Mouse (Mus musculus) lung, postnatal 0 days (tissue): ENCODE measurements around the gene Dlgap5. TPM values are rescaled to one million over a fixed set of nuclear protein-coding genes. Genes with fewer than 3 reads are reported as not detected.

ENCODE experiments used
- ATAC-seq: fragments of 200-750 bp; cut with Nextera tagmentation; 2 replicates; pipeline ENCODE4 v1.8.0; 2017; ENCODE audit warnings: moderate library complexity
- DNase-seq: peaks from one replicate; pipeline ENCODE4 v3.0.0-alpha.2; 2016; ENCODE audit warnings: low spot score
- H3K27ac ChIP-seq: fragments of 300-500 bp; sonication (generic); 2 replicates; pipeline ENCODE4 v1.5.1; 2014; ENCODE audit warnings: antibody characterized with exemption, mild to moderate bottlenecking, low read length, mixed read lengths
- H3K27me3 ChIP-seq: fragments of 300-500 bp; sonication (generic); replicated peaks from 2 replicates; pipeline ENCODE4 v1.6.1; 2014; ENCODE audit warnings: low read length, mixed read lengths; ENCODE audit not compliant: insufficient read depth
- H3K36me3 ChIP-seq: fragments of 300-500 bp; sonication (generic); 2 replicates; pipeline ENCODE4 v1.6.1; 2014; ENCODE audit warnings: low read length, mixed read lengths; ENCODE audit not compliant: insufficient read depth
- H3K4me1 ChIP-seq: fragments of 300-500 bp; sonication (generic); 2 replicates; pipeline ENCODE4 v1.6.1; 2014; ENCODE audit warnings: antibody characterized with exemption, low read depth, low read length, mixed read lengths; ENCODE audit not compliant: insufficient read depth
- H3K4me2 ChIP-seq: fragments of 300-500 bp; sonication (generic); replicated peaks from 2 replicates; pipeline ENCODE4 v1.6.1; 2014; ENCODE audit warnings: low read depth, mild to moderate bottlenecking, low read length, moderate library complexity, mixed read lengths
- H3K4me3 ChIP-seq: fragments of 300-500 bp; sonication (generic); 2 replicates; pipeline ENCODE4 v1.5.1; 2014; ENCODE audit warnings: low read depth, low read length
- H3K9ac ChIP-seq: fragments of 300-500 bp; sonication (generic); replicated peaks from 2 replicates; pipeline ENCODE4 v1.6.1; 2014; ENCODE audit warnings: low read depth, mild to moderate bottlenecking
- H3K9me3 ChIP-seq: fragments of 300-500 bp; sonication (generic); 2 replicates; pipeline ENCODE4 v1.6.1; 2016; ENCODE audit warnings: low read length, mixed read lengths
- CTCF ChIP-seq: IDR thresholded peaks from 2 replicates; pipeline ENCODE4 v1.5.1; 2016; ENCODE audit warnings: antibody characterized with exemption, mild to moderate bottlenecking
- EP300 ChIP-seq: IDR thresholded peaks from 2 replicates; pipeline ENCODE4 v1.6.1; 2016; ENCODE audit warnings: antibody characterized with exemption, mild to moderate bottlenecking, control low read depth
- WGBS: fragments of 180-500 bp; shearing (Covaris S2); extraction: QIAGEN DNeasy Blood & Tissue Kit; methylation state at CpG from one replicate; pipeline ENCODE4 v1.1.7; 2014; 5-methylcytosine and 5-hydroxymethylcytosine counted together
- polyA plus RNA-seq: library from polyadenylated mRNA; unstranded; fragments of >200 nt; fragmentation: Nextera tagmentation; extraction: Ambion mirVana; gene quantifications from 2 replicates; pipeline ENCODE4 v1.2.1, GENCODE M21; 2015

Gene Dlgap5
- polyA plus RNA-seq, 1 experiment from 2014 or later, result 2.0 TPM

DNA sequence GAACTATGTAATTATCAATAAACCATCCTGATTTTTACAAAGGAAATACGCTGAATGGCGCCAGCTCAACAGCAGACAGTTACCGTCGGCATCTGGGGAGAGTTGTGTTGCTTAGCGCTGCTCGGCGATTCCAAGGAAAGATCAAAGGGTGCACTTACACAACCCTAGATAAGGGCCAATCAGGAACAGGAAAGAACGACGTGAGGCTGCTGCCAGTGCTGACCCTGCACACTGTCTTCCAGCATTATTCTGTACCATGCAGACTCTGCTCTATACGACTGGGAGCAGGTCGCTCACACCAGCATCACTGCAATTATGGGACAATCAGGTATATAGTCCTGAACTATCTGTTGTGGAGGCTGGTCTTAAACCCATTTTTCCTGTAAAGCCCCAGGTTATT, 32.1 kb downstream of the Dlgap5 start:
- no peak overlapping the region for H3K27ac ChIP-seq
- DNase-seq (no peak), ATAC-seq (no peak)
- no peaks in the 10 kb centered on the region for H3K27me3 ChIP-seq
- H3K9me3 ChIP-seq, result no peaks in the 10 kb centered on the region
- H3K9ac ChIP-seq, result no peak overlapping the region
- WGBS, result 58% methylated on average over 11 of the region's 11 CpGs
- TF ChIP-seq EP300, result no peak
- no peak for TF ChIP-seq CTCF
- no peak overlapping the region for H3K4me3 ChIP-seq
- no peak overlapping the region for H3K4me2 ChIP-seq
- H3K36me3 ChIP-seq, result peaks cover 4% of the 10 kb centered on the region; the same call in 1 of the 2 replicates
- H3K4me1 ChIP-seq, result no peaks in the 10 kb centered on the region

DNA sequence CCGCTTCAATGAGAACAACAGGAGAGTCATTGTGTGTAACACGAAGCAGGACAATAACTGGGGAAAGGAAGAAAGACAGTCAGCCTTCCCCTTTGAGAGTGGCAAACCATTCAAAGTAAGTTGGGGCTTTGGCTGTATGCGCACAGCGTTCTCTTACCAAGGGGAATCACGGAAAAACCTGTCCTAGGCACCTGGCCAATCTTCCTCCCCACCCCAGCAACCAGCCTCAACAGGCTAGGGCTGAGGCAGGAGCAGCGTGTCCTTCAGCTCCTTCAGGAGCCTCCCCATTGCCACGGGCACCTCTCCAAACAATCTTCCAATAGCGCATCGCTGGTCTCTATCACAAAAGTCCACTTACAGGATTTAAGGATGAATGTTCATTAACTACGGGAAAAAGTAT, 33.6 kb downstream of the Dlgap5 start:
- no peak for DNase-seq
- no peak overlapping the region for H3K9ac ChIP-seq
- no peaks in the 10 kb centered on the region for H3K27me3 ChIP-seq
- no peaks in the 10 kb centered on the region for H3K9me3 ChIP-seq
- no peaks in the 10 kb centered on the region for H3K4me1 ChIP-seq
- peaks cover 4% of the 10 kb centered on the region; the same call in 1 of the 2 replicates for H3K36me3 ChIP-seq
- H3K4me3 ChIP-seq, result no peak overlapping the region
- no peak for ATAC-seq
- H3K27ac ChIP-seq, result no peak overlapping the region
- 84% methylated on average over 10 of the region's 10 CpGs for WGBS
- H3K4me2 ChIP-seq, result no peak overlapping the region
- no peak for TF ChIP-seq EP300
- TF ChIP-seq CTCF, result no peak

DNA sequence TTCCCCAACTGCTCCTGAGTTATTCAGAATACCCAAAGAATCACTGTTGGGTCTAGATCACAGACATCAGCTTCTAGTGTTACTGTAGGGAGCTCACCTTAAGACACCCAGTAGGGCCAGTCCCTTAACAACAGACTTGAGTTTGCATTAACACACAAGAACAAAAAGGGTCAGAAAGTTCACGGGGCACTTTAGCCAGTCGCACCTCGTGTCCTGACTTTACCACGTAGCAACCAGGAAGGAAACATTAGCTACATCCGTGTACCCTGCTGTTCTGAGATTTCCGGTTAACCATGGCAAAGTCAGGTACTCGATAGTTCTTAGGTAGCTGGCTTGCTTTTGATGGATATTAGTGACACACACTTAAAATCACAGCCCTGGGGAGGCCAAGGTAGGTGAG, 34.3 kb downstream of the Dlgap5 start:
- Histone ChIP-seq H3K27me3 (no peaks in the 10 kb centered on the region), H3K9me3 (no peaks in the 10 kb centered on the region), H3K27ac (no peak overlapping the region), H3K36me3 (peaks cover 4% of the 10 kb centered on the region; the same call in 1 of the 2 replicates), H3K4me1 (no peaks in the 10 kb centered on the region), H3K4me3 (no peak overlapping the region), H3K4me2 (no peak overlapping the region), H3K9ac (no peak overlapping the region)
- WGBS, result 77% methylated on average over 7 of the region's 7 CpGs
- DNase-seq (no peak), ATAC-seq (no peak)
- TF ChIP-seq EP300 (no peak), CTCF (no peak)

DNA sequence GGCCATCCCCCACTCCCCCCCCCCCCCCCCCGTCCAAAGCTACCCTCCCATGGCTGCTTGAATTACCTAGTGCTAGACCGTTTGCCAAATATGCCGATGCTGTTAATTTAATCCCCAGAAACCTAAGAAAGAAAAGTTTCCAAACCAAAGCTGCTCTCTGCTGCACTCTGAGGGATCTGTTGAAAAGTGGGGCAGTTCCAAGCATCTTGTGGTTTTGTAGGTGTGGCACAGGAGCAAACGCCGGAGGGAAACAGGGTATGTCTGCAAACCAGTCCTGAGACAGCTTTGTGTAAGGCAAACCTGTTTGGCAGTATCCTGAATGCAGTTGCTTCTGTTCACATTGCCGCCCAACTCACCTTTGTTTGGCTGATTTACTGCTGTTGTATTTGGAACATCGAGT, 39.9 kb downstream of the Dlgap5 start:
- DNase-seq (peak; percentile 20), ATAC-seq (no peak)
- no peak overlapping the region for H3K27ac ChIP-seq
- no peak for TF ChIP-seq CTCF
- TF ChIP-seq EP300, result no peak
- H3K9ac ChIP-seq, result no peak overlapping the region
- peaks cover 9% of the 10 kb centered on the region; the same call in 1 of the 2 replicates for H3K27me3 ChIP-seq
- H3K4me2 ChIP-seq, result no peak overlapping the region
- no peaks in the 10 kb centered on the region; the same call in 1 of the 2 replicates for H3K4me1 ChIP-seq
- 70% methylated on average over 6 of the region's 7 CpGs for WGBS
- H3K4me3 ChIP-seq, result no peak overlapping the region
- no peaks in the 10 kb centered on the region for H3K36me3 ChIP-seq
- no peaks in the 10 kb centered on the region for H3K9me3 ChIP-seq

DNA sequence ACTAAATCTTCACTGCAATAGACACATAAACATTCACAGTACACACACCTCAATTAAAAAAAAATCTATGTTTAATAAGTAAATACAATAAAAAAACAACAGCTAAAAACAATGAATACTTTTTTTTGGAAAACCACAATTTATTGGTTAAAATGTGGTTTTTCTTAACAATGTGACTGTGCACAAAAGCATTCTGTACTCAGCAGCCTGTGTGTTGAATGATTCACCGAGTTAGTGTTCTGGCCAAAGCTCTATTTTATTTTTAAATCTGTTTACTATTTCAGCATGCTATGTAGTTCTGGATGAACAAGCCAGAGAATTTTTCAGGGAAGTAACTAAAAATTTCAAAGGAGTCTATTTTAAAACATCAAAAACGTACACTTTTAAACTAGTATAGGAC, 41.7 kb downstream of the Dlgap5 start:
- Histone ChIP-seq H3K4me3 (no peak overlapping the region), H3K27ac (no peak overlapping the region), H3K27me3 (peaks cover 9% of the 10 kb centered on the region; the same call in 1 of the 2 replicates), H3K4me2 (no peak overlapping the region), H3K36me3 (no peaks in the 10 kb centered on the region), H3K9me3 (no peaks in the 10 kb centered on the region), H3K9ac (no peak overlapping the region), H3K4me1 (no peaks in the 10 kb centered on the region; the same call in 1 of the 2 replicates)
- no peak for DNase-seq
- WGBS, result 48% methylated on average over 2 of the region's 2 CpGs
- no peak for TF ChIP-seq CTCF
- no peak for TF ChIP-seq EP300
- ATAC-seq, result no peak

DNA sequence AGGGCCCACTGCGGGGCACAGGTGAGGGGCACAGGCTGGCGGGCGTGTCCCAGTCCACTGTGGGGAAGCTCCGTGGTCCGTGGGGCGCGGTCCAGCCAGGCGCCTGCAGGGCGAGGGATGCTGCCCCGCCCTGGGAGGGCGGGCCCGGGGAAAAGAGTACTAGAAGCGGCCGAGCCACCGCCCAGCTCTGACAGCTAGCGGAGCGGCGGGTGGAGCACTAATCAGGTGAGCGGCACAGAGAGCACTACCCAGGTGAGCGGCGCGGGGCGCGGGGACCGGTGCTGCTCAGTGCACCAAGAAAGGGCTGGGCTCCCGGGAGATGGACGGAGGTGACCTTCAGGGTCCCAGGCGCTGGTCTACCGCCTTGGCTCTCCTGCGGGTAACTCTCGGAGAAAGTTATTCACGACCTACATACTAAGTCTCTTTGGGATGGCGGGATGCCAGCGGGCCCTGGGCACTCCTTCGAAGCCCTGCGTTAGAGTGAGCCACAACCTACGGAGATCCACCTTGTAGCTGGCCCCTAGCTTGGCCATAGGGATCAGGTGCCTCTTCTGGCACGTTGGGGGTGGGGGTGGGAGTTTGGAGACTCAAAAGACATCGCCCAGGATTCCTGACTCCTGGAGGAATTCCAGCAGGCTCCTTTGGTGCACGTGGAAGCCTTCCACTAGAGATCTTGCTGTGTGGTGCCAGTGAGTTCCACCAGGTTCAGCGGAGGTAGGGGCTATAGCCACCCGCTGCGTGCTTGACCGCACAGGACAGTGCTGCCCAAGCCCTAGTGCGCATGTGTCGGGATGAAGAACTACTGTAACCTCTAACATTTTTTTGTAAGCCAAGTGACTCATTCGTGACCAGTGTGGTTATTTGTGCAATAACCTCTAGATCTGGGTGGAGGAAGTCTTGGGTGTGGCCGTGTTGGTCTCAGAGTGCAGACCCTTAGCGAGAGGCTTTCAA, 44.2 kb downstream of the Dlgap5 start:
- no peaks in the 10 kb centered on the region for H3K36me3 ChIP-seq
- peak overlapping the region; percentile 71 for H3K27ac ChIP-seq
- peaks cover 9% of the 10 kb centered on the region; the same call in 1 of the 2 replicates for H3K27me3 ChIP-seq
- peak overlapping the region; percentile 38 for H3K4me3 ChIP-seq
- no peaks in the 10 kb centered on the region for H3K9me3 ChIP-seq
- peak overlapping the region; percentile 30; the same call in 1 of the 2 replicates for H3K9ac ChIP-seq
- WGBS, result 10% methylated on average over 45 of the region's 49 CpGs
- ATAC-seq (peak; percentile 82), DNase-seq (peak; percentile 91)
- H3K4me1 ChIP-seq, result no peaks in the 10 kb centered on the region; the same call in 1 of the 2 replicates
- TF ChIP-seq EP300 (peak; percentile 43; the same call in 1 of the 2 replicates), CTCF (no peak)
- peak overlapping the region; percentile 57 for H3K4me2 ChIP-seq
